Mouse (Mus musculus): ENCODE measurements around the gene Guca2a. TPM values are rescaled to one million over a fixed set of nuclear protein-coding genes. Genes with fewer than 3 reads are reported as not detected.

The Guca2a gene
- total RNA-seq, 2 experiments from 2014 or later = not detected

GRCm38 (mm10) chr4:119670736-119671135 is 33.2 kb downstream of the Guca2a start:
- H3K4me3 ChIP-seq = no peak overlapping the region
- intact Hi-C loops (cut with DNase I) = no loop called here
- no peak for DNase-seq
- TF ChIP-seq CTCF (IDR thresholded peaks at IDR 0.05) = no peak
- no peak overlapping the region for H3K27ac ChIP-seq

- intact Hi-C loops (cut with DNase I) = no loop called here
- Histone ChIP-seq H3K27ac (no peak overlapping the region), H3K4me3 (no peak overlapping the region)
- DNase-seq = no peak
- no peak for TF ChIP-seq CTCF (IDR thresholded peaks at IDR 0.05)
Observed at GRCm38 (mm10) chr4:119671164-119671563, 33.7 kb downstream of the Guca2a start.

GRCm38 (mm10) chr4:119672685-119673084 is 35.2 kb downstream of the Guca2a start:
- TF ChIP-seq CTCF (IDR thresholded peaks at IDR 0.05) = peak; percentile 6; the same call in 1 of the 2 replicates
- intact Hi-C loops (cut with DNase I) = no loop called here
- DNase-seq = no peak
- Histone ChIP-seq H3K4me3 (no peak overlapping the region), H3K27ac (no peak overlapping the region)

- Histone ChIP-seq H3K4me3 (no peak overlapping the region), H3K27ac (no peak overlapping the region)
- intact Hi-C loops (cut with DNase I) = no loop called here
- TF ChIP-seq CTCF (IDR thresholded peaks at IDR 0.05) = no peak
- DNase-seq = no peak
Observed at GRCm38 (mm10) chr4:119682596-119682995, 45.1 kb downstream of the Guca2a start.

GRCm38 (mm10) chr4:119685746-119686145 is 48.2 kb downstream of the Guca2a start:
- DNase-seq = no peak
- Histone ChIP-seq H3K4me3 (no peak overlapping the region), H3K27ac (no peak overlapping the region)
- intact Hi-C loops (cut with DNase I) = no loop called here
- TF ChIP-seq CTCF (IDR thresholded peaks at IDR 0.05) = no peak

Other genes starting within 250 kb of the Guca2a start
- gene Ccdc30, start 222.2 kb upstream of the Guca2a start, total RNA-seq (2021) = not detected
- gene Ppcs, start 215.3 kb upstream of the Guca2a start, total RNA-seq (2021) = 1 to 10 TPM; 4.0 to 5.0 TPM
- gene Zmynd12, start 214.9 kb upstream of the Guca2a start, total RNA-seq (2021) = not detected
- gene Rimkla, start 145.1 kb upstream of the Guca2a start, total RNA-seq (2021) = not detected
- 10 to 100 TPM; 29.9 to 36.4 TPM for gene Foxj3, start 100.7 kb upstream of the Guca2a start, total RNA-seq (2021)
- 1 to 10 TPM; 4.0 to 4.5 TPM for gene Frg2f1, start 98.2 kb upstream of the Guca2a start, total RNA-seq (2021)
- gene Guca2b, start 21.2 kb downstream of the Guca2a start, total RNA-seq (2021) = not detected
- gene Hivep3, start 96.1 kb downstream of the Guca2a start, total RNA-seq (2021) = 1 to 10 TPM; 1.7 to 3.5 TPM